Mouse (Mus musculus): Measurements from ENCODE around the gene Ccdc88a. TPM values are rescaled to one million over a fixed set of nuclear protein-coding genes. Genes with fewer than 3 reads are reported as not detected.
A peak's percentile ranks its signal among the peaks of the same experiment; 100 is the strongest.

The Ccdc88a gene
- polyA plus RNA-seq, 1 experiment from 2014 or later: 19.4 TPM

- Histone ChIP-seq H3K4me1 (ENCODE audit: control insufficient read depth in 2 of 2, insufficient read depth in 2 of 2, low read length in 2 of 2) (peaks cover 0 to 6% of the 10 kb centered on the region in 2 experiments; a peak in 2 of 4 replicates), H3K4me3 (ENCODE audit: control insufficient read depth in 1 of 2, insufficient read depth in 1 of 2, low read depth in 1 of 2, low read length in 2 of 2) (peak overlapping the region; percentile 69 to 79; a peak in 3 of 4 replicates), H3K27me3 (ENCODE audit: control insufficient read depth, insufficient read depth, low read length) (no peaks in the 10 kb centered on the region), H3K27ac (replicated peaks in 1 of 2; ENCODE audit: control insufficient read depth in 1 of 2, insufficient read depth in 1 of 2, low read depth in 2 of 2, low read length in 2 of 2) (0 out of 4 replicates have a peak overlapping the region, but pooled peaks of 1 of the 2 experiments have one; percentile 28), H3K9me3 (ENCODE audit: control insufficient read depth, low read length) (no peaks in the 10 kb centered on the region), H3K36me3 (ENCODE audit: control insufficient read depth, insufficient read depth, low read length) (peaks cover 49% of the 10 kb centered on the region), H3K9ac (ENCODE audit: low read length) (peak overlapping the region; percentile 97), H3K4me2 (ENCODE audit: low read length) (peak overlapping the region; percentile 82)
- ATAC-seq (ENCODE audit: insufficient number of reproducible peaks, insufficient read depth, low FRiP score, low read depth): no peak
- 15% methylated on average over 2 of the region's 2 CpGs for WGBS
Measured at GRCm38 (mm10) chr11:29546762-29547161, 173.3 kb downstream of the Ccdc88a start.

- Histone ChIP-seq H3K27ac (replicated peaks in 1 of 2; ENCODE audit: control insufficient read depth in 1 of 2, insufficient read depth in 1 of 2, low read depth in 2 of 2, low read length in 2 of 2) (peak overlapping the region; percentile 72 to 78), H3K4me1 (ENCODE audit: control insufficient read depth in 2 of 2, insufficient read depth in 2 of 2, low read length in 2 of 2) (peaks cover 0 to 6% of the 10 kb centered on the region in 2 experiments; a peak in 2 of 4 replicates), H3K27me3 (ENCODE audit: control insufficient read depth, insufficient read depth, low read length) (no peaks in the 10 kb centered on the region), H3K9ac (ENCODE audit: low read length) (peak overlapping the region; percentile 97), H3K36me3 (ENCODE audit: control insufficient read depth, insufficient read depth, low read length) (peaks cover 44% of the 10 kb centered on the region), H3K4me3 (ENCODE audit: control insufficient read depth in 1 of 2, insufficient read depth in 1 of 2, low read depth in 1 of 2, low read length in 2 of 2) (peak overlapping the region; percentile 69 to 79), H3K9me3 (ENCODE audit: control insufficient read depth, low read length) (no peaks in the 10 kb centered on the region), H3K4me2 (ENCODE audit: low read length) (peak overlapping the region; percentile 82)
- no peak for ATAC-seq (ENCODE audit: insufficient number of reproducible peaks, insufficient read depth, low FRiP score, low read depth)
- WGBS: under 1% methylated on average over 27 of the region's 27 CpGs
Measured at GRCm38 (mm10) chr11:29547249-29547751, 173.8 kb downstream of the Ccdc88a start.

GRCm38 (mm10) chr11:29547752-29548503, 174.5 kb downstream of the Ccdc88a start, which contains the start of the genes Clhc1 and Rps27a:
Clhc1 (plus strand) TSS chr11:29547950.
Rps27a (minus strand) TSS chr11:29548109.
- ATAC-seq (ENCODE audit: insufficient number of reproducible peaks, insufficient read depth, low FRiP score, low read depth): peak; percentile 97
- Histone ChIP-seq H3K4me2 (ENCODE audit: low read length) (peak within 1 kb of the TSS; percentile 82), H3K4me1 (ENCODE audit: control insufficient read depth in 2 of 2, insufficient read depth in 2 of 2, low read length in 2 of 2) (peaks cover 0 to 6% of the 10 kb centered on the region in 2 experiments; a peak in 2 of 4 replicates), H3K27me3 (ENCODE audit: control insufficient read depth, insufficient read depth, low read length) (no peaks in the 10 kb centered on the region), H3K36me3 (ENCODE audit: control insufficient read depth, insufficient read depth, low read length) (peaks cover 40% of the 10 kb centered on the region), H3K27ac (replicated peaks in 1 of 2; ENCODE audit: control insufficient read depth in 1 of 2, insufficient read depth in 1 of 2, low read depth in 2 of 2, low read length in 2 of 2) (peak within 1 kb of the TSS; percentile 72 to 93), H3K9ac (ENCODE audit: low read length) (peak within 1 kb of the TSS; percentile 97), H3K4me3 (ENCODE audit: control insufficient read depth in 1 of 2, insufficient read depth in 1 of 2, low read depth in 1 of 2, low read length in 2 of 2) (peak within 1 kb of the TSS; percentile 69 to 79), H3K9me3 (ENCODE audit: control insufficient read depth, low read length) (no peaks in the 10 kb centered on the region)
- under 1% methylated on average over 46 of the region's 46 CpGs for WGBS

GRCm38 (mm10) chr11:29548504-29549424, 175.3 kb downstream of the Ccdc88a start:
- 25% methylated on average over 23 of the region's 23 CpGs for WGBS

GRCm38 (mm10) chr11:29549425-29549778, 175.9 kb downstream of the Ccdc88a start:
- 50% methylated on average over 1 of the region's 1 CpGs for WGBS
- Histone ChIP-seq H3K4me3 (ENCODE audit: control insufficient read depth in 1 of 2, insufficient read depth in 1 of 2, low read depth in 1 of 2, low read length in 2 of 2) (no peak overlapping the region), H3K27me3 (ENCODE audit: control insufficient read depth, insufficient read depth, low read length) (no peaks in the 10 kb centered on the region), H3K9ac (ENCODE audit: low read length) (no peak overlapping the region), H3K4me2 (ENCODE audit: low read length) (0 out of 2 replicates have a peak overlapping the region, but pooled peaks have one; percentile 82), H3K27ac (replicated peaks in 1 of 2; ENCODE audit: control insufficient read depth in 1 of 2, insufficient read depth in 1 of 2, low read depth in 2 of 2, low read length in 2 of 2) (no peak overlapping the region), H3K4me1 (ENCODE audit: control insufficient read depth in 2 of 2, insufficient read depth in 2 of 2, low read length in 2 of 2) (peaks cover 0 to 6% of the 10 kb centered on the region in 2 experiments; a peak in 2 of 4 replicates), H3K9me3 (ENCODE audit: control insufficient read depth, low read length) (no peaks in the 10 kb centered on the region), H3K36me3 (ENCODE audit: control insufficient read depth, insufficient read depth, low read length) (peaks cover 26% of the 10 kb centered on the region)
- no peak for ATAC-seq (ENCODE audit: insufficient number of reproducible peaks, insufficient read depth, low FRiP score, low read depth)

More at GRCm38 (mm10) chr11:29548504-29549424, 175.3 kb downstream of the Ccdc88a start:
- no peak for ATAC-seq (ENCODE audit: insufficient number of reproducible peaks, insufficient read depth, low FRiP score, low read depth)
- H3K9me3 ChIP-seq (ENCODE audit: control insufficient read depth, low read length): no peaks in the 10 kb centered on the region
- peak overlapping the region; percentile 69 to 79 for H3K4me3 ChIP-seq (ENCODE audit: control insufficient read depth in 1 of 2, insufficient read depth in 1 of 2, low read depth in 1 of 2, low read length in 2 of 2)
- H3K9ac ChIP-seq (ENCODE audit: low read length): peak overlapping the region; percentile 97
- H3K4me1 ChIP-seq (ENCODE audit: control insufficient read depth in 2 of 2, insufficient read depth in 2 of 2, low read length in 2 of 2): peaks cover 0 to 6% of the 10 kb centered on the region in 2 experiments; a peak in 2 of 4 replicates
- H3K27ac ChIP-seq (replicated peaks in 1 of 2; ENCODE audit: control insufficient read depth in 1 of 2, insufficient read depth in 1 of 2, low read depth in 2 of 2, low read length in 2 of 2): peak overlapping the region; percentile 72; a peak in 3 of 4 replicates
- H3K4me2 ChIP-seq (ENCODE audit: low read length): peak overlapping the region; percentile 82
- H3K36me3 ChIP-seq (ENCODE audit: control insufficient read depth, insufficient read depth, low read length): peaks cover 32% of the 10 kb centered on the region
- no peaks in the 10 kb centered on the region for H3K27me3 ChIP-seq (ENCODE audit: control insufficient read depth, insufficient read depth, low read length)

Other genes starting within 250 kb of the Ccdc88a start
- gene Pnpt1, start 242.9 kb upstream of the Ccdc88a start, polyA plus RNA-seq (2014; fragmentation: Nextera tagmentation; extraction: Ambion mirVana): 37.1 and 37.9 TPM in 2 replicates
- gene Ppp4r3b, start 200.8 kb upstream of the Ccdc88a start, polyA plus RNA-seq (2014; fragmentation: Nextera tagmentation; extraction: Ambion mirVana): 38.8 and 40.1 TPM in 2 replicates
- gene Cfap36, start 126.2 kb upstream of the Ccdc88a start, polyA plus RNA-seq (2014; fragmentation: Nextera tagmentation; extraction: Ambion mirVana): 39.2 and 42.3 TPM in 2 replicates
- gene Prorsd1, start 141.4 kb downstream of the Ccdc88a start, polyA plus RNA-seq (2014; fragmentation: Nextera tagmentation; extraction: Ambion mirVana): 26.0 and 30.9 TPM in 2 replicates
- gene Mtif2, start 152.8 kb downstream of the Ccdc88a start, polyA plus RNA-seq (2014; fragmentation: Nextera tagmentation; extraction: Ambion mirVana): 35.7 and 42.5 TPM in 2 replicates
- 0.20 and 0.61 TPM in 2 replicates for gene Clhc1, start 174.3 kb downstream of the Ccdc88a start, polyA plus RNA-seq (2014; fragmentation: Nextera tagmentation; extraction: Ambion mirVana)
- gene Rps27a, start 174.5 kb downstream of the Ccdc88a start, polyA plus RNA-seq (2014; fragmentation: Nextera tagmentation; extraction: Ambion mirVana): 724 and 803 TPM in 2 replicates